Mouse (Mus musculus): ENCODE results near the gene Fcho1. TPM values are rescaled to one million over a fixed set of nuclear protein-coding genes. Genes with fewer than 3 reads are reported as not detected.
"Not testable (repeated sequence)": the region's sequence is repeated elsewhere in the genome, so short reads cannot be mapped to it uniquely, and the experiment has no call there.

Fcho1 gene
- total RNA-seq (2021), result 100 to 1,000 TPM; 153 to 162 TPM

DNA sequence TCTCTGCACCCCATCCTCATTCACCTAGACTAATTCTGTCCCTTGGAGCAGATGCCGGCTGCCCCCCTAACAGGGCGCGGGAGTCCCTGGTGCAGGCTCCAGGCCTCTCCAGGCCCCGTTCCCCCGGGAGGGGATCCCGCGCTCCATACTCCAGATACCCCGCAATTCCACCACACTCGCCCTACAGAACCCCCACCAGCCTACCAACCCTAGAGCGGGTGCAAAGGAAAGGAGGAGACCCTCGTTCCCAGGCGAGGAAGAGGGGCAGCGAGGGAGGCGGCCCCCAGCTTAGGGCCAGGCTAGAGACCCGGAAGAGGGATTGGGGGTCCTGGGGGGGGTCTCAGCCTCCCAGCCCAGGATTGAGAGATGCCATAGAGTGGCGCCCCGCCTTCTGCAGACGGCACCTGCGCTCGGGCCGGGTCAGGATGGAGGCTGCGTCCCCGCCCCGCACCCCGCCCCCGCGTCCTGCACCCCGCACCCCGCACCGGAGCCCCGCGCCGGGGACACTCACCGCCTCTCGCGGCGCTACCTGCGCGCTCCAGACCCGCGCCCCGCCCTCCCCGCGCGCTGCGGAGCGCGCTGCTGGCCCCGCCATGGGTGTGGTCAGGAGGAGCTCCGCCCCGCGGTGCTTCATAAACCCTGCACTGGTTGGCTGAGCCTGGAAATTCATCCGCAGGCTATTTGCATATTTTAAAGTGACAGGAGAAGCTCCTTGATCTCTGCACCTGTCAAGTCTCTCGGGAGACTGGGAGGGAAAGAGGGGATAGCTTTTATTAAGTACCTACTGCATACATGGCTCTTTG, at the start of gene Fcho1:
Fcho1 (minus strand) TSS at position 595 of the 803 bp plus-strand sequence.
- intact Hi-C loops (cut with DNase I), result no loop called here
- peak; percentile 87 for DNase-seq

DNA sequence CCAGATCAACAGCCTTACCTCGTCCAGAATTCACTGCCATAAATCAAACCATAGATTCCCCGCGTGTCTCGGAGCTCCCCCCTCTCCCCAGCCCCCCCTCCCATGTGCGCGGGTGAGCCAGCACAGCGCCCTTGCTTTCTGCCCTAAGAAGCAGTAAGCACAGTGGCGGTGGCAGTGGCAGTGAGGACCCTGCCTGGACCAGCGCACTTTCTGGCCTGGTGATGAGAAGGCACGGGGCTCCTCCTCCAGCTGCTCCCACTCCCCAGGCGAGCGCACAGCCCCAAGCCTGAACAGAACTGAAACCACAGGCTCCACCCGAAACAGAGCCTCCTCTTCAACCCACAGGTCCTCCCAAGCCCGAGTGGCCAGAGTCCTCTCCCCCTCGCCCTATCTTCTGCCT, 45.8 kb upstream of the Fcho1 start:
- intact Hi-C loops (cut with DNase I), result no loop called here

DNA sequence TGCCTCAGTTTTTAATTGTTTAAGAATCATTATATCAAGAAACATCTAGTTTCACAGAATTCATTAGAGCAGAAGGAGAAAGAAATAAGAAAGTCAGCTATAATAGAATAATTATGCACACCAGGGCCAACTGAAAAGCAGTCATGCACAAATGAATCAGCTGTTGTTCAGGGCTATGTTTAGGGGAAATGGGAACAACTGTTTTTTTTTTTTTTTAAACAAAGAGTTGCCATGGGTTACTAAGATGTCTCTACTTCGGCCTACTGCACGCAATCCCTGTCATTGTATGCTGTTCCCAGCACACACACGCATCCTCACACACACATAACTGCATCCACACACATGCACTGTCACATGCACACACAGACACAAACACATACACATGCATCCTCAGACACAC, 33.3 kb upstream of the Fcho1 start:
- DNase-seq, result no peak
- intact Hi-C loops (cut with DNase I), result no loop called here

More for the DNA sequence above, 45.8 kb upstream of the Fcho1 start:
- no peak for DNase-seq

DNA sequence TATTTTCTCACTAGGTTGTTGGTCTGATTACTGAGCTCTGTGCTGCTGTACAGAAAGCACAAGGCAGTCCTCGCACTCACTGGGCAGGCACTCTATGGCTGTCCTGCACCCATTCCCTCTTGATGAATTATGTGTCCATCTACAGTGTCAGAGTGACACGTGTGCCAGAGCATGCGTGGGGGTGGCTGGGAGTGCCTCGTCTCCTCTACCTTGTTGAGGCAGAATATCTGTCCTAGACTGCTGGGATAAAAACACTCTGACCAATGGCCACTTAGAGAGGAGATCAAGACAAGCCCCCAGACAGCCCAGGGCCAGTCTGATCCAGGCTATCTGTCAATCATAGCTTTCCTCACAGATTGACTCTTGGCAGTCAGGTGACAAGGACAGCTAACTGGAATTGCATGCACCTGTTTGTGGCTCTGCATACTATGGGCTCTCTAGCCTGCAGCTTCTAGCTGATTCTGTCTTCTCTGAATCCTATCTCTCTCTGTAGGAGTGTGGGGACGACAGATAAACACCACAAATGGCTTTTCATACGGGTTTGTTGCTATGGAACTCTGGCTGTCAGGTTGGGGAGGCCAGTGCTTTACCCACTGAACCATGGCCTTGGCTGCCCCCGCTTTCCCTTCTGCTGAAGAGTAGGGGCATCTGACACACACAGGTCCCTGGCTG, 27.5 kb upstream of the Fcho1 start:
- intact Hi-C loops (cut with DNase I); DNase-seq: not testable (repeated sequence)

DNA sequence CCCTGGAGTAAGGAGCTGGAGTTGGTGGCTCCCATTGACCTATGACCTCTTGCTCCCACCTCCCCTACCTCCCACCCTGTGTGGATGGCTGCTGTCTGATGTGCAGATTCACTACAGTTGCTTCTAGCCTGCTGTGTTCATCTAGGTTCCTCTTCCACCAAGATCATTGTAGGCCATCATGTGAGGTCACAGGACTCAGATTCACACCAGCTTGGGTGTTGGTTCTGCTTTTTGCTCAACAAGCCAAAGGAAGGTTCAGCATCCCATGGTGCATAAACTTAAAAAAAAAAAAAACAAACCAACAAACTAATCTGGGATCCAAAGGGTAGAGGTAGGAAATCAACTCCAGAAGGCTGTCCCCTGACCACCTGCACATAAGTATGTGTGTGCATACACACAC, 26.7 kb upstream of the Fcho1 start:
- intact Hi-C loops (cut with DNase I); DNase-seq: not testable (repeated sequence)

DNA sequence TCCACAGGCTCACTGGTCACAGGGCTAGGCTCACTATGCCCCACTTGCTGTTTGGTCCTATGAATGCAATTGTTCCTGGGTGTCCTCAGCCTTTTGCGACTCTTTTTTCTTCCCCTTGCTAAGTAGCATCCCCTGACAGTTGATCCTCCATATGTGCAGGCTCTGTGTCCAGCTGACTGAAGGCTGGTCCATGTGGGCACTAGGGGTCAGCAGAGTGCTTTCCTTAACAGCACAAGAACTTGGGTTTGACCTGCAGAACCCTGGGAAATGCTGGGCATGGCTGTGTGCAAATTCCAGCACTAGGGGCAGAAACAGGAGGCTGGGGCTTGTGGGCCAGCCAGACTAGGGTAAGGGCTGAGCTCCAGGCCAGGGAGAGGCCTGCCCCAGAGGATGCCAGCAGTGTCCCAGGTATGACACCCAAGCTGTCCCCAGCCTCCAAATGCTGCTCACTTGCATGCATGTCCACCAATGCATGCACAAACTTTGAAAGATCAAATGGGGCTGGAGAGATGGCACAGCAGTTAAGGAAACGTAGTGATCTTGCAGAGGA, 25.9 kb upstream of the Fcho1 start:
- peak; percentile 71 for DNase-seq
- intact Hi-C loops (cut with DNase I), result not testable (repeated sequence)

DNA sequence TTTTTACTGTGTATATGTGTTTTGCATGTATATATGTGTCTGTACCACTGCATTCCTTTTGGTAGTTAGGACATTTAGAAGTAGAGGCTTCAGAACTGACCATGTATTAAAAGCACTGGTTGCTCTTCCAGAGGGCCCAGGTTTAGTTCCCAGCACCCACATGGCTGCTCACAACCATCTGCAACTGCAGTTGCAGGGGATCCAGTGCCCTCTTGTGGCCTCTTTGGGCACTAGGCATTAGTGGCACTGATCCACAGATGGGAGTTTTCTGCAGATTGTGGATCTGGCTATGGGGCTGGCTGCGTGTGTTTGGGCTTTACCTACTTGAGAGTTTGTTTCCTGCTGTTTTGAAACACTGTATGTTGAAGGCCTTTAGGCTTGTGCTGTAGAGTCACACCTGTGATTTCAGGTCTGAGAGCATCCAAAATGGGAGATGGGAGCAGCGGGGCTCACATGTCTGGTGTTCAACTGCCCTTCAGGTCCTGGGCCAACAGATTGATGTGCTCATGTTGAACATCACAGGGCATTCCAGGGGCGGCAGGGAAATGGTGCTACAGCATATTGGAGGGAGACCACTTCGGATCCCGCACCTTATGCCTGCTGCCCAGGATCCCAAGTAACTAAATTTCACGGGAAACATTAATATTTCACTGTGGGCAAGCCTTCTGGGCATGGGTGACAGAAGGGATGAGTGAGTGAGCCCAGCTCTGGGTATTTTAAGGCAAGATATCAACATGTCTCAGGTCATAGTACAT, 24.0 kb upstream of the Fcho1 start:
- intact Hi-C loops (cut with DNase I); DNase-seq: not testable (repeated sequence)

DNA sequence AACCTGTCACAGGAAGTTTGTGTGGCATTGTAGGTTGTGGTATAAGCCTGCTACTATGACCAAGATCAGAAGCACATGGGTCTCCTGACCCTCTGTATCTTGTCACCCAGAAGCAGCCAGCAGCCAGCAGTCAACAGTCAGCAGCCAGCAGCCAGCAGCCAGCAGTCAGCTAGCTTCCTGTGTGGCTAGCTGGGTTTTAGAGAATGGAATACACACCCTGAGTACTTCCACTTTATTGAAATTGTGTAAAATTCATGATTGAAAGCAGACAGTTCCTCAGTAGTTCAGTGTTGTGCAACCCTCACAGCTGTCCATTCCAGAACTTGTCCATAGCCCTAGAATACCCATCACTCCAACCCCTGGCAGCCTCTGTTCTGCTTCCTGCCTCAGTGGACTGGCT, 21.6 kb upstream of the Fcho1 start:
- intact Hi-C loops (cut with DNase I); DNase-seq: not testable (repeated sequence)

DNA sequence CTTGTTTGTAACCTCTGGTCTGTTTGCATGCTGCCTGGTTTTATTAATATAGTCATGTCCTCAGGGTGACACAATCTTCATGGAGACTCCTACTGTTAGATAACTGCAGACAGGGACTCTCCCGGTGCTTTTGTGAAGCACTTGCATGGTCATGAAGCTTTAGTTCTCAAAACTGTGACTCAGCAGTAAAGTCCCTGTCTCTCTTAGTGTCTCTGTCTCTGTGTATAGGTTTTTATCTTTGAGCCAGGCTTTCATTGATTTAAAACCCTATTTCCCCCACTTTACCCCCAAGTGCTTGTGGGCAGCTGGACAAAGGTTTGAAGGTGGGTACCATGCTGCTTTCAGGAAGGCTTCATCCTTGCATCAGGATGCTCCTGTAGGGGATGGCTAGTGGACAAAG, 19.8 kb upstream of the Fcho1 start:
- intact Hi-C loops (cut with DNase I), result no loop called here

DNA sequence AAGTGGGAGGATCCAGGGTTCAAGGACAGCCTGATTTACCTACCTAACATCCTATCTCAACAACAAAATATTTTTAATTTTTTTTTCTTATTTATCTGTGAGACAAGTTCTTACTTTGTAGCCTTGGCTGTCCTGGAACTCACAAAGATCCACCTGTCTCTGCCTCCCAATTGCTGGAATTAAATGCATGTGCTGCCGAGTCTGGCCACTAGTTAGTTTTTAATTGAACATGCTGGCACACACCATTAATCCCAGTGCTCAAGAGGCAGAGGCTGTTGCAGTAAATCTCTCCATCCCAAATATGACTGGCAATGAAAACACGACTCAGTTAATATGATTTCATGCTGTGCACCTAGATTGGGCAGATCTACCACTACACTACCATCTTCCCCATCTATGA, 17.3 kb upstream of the Fcho1 start:
- intact Hi-C loops (cut with DNase I), result no loop called here
- DNase-seq, result no peak

More for the DNA sequence above, 19.8 kb upstream of the Fcho1 start:
- no peak for DNase-seq

DNA sequence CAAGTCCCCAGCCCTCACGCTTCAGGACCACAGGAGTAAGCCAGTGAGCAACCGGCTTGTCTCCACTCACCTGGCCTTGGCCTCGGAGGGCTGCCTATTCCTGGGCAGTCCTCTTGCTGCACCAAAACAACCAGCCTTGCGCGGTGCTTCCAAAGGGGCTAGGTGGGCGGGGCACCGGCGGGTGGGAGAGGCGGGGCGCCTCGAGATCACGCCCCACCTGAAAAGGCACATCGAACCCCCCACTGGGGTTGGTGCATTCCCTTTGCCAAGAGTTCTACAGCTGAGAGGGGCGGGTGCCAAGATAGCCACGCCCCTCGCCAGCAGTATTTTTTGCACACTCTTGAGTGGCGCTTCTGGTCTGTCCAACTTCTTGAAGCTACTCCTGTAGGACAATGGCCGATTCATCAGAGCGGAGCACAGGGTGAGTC, 16.2 kb upstream of the Fcho1 start:
- intact Hi-C loops (cut with DNase I), result no loop called here
- no peak for DNase-seq

DNA sequence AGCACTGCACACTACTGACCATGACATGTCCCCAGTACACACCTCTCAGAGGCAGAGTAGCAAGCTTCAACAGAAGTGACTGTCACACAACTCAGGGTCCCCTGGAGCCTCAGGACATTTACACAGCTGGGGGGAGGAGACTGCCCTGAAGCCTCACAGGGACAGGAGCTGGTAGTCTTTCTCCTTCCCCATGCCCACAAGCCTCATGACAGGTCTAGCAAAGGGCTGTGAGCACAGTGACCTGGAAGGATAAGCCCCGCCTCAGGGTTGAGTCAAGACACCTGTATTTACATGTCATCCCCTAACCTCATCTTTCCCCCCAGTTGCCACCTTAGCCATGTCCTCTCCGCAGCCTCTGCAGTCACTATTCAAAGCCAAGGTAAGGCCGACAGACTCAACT, 15.7 kb upstream of the Fcho1 start:
- no peak for DNase-seq
- intact Hi-C loops (cut with DNase I), result no loop called here

DNA sequence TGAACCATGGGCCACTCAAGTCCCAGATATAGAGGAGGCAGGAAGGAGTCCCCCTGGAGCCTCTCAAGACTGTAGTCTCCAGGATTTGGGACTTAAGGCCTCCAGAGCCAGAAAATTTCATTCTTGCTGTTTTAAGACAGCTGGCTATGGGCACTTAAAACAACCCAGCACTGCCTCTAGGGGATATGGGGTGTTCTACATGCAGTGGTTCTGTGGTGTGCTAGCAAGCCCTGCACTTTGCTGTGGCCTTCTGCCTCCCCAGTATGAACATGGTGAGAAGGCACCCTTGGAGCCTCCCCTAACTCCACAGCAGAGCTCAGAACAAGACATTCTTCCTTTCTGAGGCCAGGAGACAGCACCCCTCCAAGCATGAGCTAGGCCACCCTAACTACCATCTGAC, 12.8 kb upstream of the Fcho1 start:
- intact Hi-C loops (cut with DNase I), result not testable (repeated sequence)

DNA sequence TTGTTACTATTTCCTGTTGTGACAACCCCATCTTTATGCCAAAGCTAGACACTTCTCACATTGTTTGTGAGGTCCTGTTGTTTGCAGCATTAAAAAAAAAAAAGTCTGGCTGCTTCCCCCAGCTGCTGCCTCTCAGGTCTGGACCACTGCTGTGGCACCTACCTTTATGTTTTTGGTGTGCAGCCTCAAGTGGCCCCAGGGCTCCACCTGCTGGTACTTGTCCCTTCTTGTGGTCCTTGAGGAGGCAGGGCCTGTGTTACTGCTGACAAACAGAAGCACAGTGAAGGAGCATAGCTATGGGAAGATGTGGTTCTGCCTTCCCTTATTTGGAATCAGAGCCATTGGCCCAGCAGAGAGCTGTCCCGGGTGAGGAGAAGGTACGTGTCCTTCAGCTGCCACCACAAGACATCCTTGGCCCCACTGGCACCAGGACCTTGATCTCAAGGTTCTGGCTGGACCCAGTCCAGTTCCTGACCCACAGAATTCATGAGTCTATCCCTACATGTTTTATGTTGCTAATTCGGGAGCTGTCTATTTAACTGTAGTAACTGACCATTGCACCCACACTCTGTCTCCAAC, 6.2 kb upstream of the Fcho1 start:
- DNase-seq, result no peak
- intact Hi-C loops (cut with DNase I), result no loop called here

More for the DNA sequence above, 12.8 kb upstream of the Fcho1 start:
- DNase-seq, result not testable (repeated sequence)

DNA sequence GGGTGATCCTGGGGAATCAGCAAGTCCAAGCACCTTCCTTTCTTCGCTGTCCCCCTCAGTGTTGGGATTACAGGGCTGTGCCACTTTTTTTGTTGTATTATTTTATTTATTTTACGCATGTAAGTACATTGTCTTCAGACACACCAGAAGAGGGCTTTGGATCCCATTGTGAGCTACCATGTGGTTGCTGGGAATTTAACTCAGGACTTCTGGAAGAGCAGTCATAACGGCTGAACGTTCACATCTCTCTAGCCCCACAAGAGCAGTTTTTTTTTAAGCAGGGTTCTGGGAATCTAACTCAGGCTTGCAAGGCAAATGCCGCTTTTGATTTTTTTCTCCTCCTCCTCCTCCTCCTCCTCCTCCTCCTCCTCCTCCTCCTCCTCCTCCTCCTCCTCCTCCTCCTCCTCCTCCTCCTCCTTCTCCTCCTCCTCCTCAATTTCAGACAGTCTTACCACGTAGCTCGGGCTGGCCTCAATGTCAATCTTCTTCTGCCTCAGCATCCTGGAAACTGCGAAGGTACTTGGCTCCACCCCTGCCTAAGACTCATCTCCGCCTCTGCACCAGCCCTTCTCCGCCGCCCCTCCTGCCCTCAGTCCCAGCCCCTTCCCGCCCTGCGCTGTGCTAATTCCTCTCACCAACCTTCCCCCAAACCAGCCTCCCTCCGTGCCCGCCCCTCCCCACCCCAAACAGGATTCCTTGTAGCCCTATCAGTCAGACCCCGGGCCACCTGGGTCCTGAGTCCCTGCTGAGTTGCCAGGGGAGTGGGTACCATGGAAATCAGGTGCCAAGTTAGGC, 3.5 kb upstream of the Fcho1 start:
- DNase-seq, result no peak
- intact Hi-C loops (cut with DNase I), result no loop called here

DNA sequence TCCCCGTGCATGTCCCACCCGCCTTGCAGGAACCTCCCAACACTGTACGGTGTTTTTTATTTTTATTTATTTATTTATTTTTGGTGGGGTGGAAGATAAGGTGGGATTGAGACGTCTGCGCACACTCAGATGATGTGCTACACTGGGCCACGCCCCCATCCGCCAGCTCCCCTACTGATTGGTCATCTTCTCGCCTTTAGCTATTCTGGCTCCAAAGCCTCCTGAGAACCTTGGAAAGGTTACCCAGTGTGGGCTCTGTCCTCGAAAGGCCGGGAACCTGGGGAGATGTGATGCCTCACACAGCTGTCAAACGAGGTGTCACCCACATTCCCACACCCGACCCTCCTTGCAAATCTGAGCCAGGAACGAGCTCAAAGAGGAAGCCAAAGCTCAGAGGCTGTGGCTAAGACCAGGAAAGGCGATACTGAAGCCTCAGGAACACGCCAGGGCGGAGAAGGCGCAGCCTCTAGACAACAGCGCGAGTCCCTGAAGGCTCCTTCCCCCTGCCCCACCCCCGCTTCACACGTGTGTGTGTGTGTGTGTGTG, 2.8 kb upstream of the Fcho1 start:
- DNase-seq, result peak; percentile 63
- intact Hi-C loops (cut with DNase I), result no loop called here

DNA sequence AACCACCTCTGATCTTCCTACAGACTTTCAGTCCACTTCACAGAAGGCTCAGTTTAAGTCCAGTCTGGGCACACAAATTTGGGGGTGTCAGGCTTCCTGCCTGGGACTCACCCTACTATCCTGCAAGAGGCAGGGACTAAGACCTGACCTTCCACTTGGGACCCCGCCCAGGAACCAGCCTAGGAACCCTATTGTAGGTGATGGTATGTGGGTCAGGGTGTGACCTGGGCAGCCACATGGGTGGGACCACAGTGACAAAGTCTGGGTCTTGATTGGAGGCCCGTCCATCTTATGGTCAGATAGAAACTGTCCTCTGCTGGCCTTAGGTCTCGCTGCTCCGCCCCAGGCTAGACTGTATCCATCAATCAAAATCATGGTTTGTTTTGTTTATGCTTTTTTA, 1.1 kb downstream of the Fcho1 start:
- DNase-seq, result no peak
- intact Hi-C loops (cut with DNase I), result no loop called here

DNA sequence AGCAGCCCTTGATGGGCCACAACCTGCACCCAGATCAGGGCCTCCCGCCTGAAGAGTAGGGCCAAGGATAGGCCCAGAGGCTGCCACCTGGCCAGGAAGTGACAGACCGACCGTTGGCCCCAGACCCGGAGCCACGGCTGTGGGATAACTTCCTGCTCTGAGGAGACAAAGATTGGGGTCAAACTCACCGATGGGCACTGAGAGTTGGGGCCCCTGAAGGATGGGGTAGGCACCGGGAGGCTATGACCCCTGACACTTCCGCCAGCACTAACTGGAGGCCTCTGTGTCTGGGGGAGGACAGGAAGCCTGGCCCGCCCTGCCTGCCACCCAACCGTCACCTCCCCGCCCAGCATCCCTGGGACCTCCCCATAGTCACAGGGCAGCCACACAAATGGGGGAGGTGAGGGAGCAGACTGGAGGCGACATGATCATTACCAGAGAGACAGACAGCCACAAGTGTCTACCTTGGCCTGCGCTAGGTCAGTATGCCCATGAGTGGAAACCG, 2.4 kb downstream of the Fcho1 start:
- intact Hi-C loops (cut with DNase I), result no loop called here
- DNase-seq, result no peak

DNA sequence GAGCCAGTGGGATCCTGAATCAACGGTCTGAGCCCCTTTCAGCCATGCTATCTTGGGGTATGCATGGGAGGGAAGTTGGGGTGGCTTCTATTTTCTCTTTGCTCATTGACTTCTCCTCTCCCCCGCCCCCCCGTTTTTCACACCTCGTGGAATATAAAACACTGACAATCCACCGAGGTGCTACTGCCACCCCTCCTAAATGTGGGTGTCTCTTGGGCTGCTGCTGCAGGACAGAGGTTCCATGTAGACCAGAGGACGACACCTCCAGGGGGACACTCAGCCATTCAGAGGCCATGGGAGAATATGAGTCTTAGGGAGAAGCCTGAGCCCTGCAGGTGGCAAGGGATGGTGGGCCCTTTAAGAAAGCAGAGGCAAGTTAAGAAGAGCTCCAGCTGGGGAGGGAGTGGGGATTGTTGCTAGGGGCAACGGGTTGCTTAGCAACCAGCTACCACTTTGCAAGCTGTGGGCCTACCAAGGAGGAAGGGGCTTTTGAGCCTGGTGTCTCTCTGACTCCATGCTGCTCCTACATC, 5.5 kb downstream of the Fcho1 start:
- peak; percentile 75 for DNase-seq
- intact Hi-C loops (cut with DNase I), result no loop called here
